Mouse (Mus musculus): ENCODE measurements at regions not wholly inside any gene's neighbourhood (a gene's known extent, or its start where the extent isn't known, plus 50 kb on each side); places are given as distances from the start of the nearest gene placed in this dataset.

DNA sequence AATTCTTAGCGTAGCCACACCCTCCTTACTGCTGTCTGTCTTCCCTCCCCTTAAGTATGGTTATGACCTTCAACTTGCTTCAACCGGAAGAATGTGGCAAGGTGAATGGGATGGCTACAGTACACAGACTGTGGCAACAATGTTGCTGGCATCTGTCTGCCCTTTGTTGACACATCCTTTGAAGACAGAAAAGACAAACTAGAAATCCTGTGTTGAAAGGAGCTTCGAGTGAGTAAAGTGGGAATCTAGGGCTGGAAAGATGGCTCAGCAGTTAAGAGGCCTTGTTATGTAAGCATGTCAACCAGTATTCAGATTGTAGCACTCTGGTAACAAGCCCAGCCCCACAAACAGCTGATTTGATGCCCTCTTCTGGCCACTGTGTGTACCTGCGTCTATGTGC is 60.2 kb upstream of the Ercc4 start:
- Histone ChIP-seq H3K9me3 (ENCODE audit: control insufficient read depth) (no peaks in the 10 kb centered on the region), H3K36me3 (ENCODE audit: control insufficient read depth, insufficient read depth) (no peaks in the 10 kb centered on the region), H3K9ac (ENCODE audit: low read depth, low read length) (no peak overlapping the region), H3K4me2 (replicated peaks; ENCODE audit: low read depth) (no peak overlapping the region), H3K4me3 (ENCODE audit: low read depth, low read length) (no peak overlapping the region), H3K4me1 (replicated peaks; ENCODE audit: control insufficient read depth, insufficient read depth, low read length) (no peaks in the 10 kb centered on the region), H3K27ac (ENCODE audit: low read depth, low read length) (no peak overlapping the region), H3K27me3 (replicated peaks; ENCODE audit: control insufficient read depth, insufficient read depth, low read length) (no peaks in the 10 kb centered on the region)
- no peak for ATAC-seq
- TF ChIP-seq CTCF (IDR thresholded peaks at IDR 0.05; ENCODE audit: low read depth) = no peak
- 93% methylated on average over 4 of the region's 4 CpGs for WGBS

DNA sequence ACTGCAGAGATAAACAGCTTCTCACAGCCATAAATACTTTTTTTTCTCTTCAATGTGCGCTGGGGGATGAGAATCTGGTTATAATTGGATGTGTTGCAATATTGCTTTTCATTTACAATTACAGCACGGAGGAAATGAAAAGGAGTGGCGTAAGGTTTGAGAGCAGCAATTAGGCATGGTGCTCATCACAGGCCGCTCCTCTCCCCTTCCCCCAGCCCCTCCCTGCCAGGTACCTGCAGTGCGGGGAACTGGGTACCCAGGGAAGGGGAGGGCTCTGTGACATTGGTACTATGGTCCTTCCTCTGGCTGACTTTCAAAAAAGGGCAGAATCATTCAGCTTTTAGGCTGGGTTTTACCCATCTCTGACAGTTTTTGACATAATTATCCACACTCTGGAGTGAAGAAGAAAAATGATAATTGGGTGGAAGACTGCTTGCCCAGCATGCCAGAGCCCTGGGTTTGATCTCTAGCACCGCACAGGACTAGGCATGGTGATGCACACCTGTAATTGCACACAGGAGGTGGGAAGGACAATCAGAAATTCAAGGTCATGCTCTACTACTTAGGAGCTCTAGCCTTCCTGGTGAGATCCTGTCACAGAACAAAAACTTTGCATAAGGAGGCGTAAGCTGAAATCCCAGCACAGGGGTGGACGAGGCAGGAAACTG is 59.1 kb upstream of the Ercc4 start:
- no peak for TF ChIP-seq CTCF (IDR thresholded peaks at IDR 0.05; ENCODE audit: low read depth)

DNA sequence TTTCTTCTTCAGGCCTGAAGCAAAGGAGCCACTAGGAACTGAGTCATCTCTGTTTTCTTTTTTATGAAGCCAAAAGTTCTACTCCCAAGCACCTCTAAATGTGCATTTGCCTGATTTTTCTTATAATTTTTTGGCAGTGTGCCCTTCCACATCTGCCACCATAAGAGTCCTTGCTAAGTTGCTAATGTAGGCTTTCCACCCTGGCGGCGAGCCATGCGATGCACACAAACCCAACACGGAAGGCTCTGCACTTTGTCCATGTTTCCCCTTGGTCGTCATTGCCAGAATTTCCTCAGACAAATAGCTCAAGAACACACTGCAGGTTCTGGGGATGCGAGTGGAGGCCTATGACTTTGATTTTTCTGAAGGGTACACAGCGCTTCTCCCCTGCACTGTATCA is 54.5 kb upstream of the Ercc4 start:
- H3K4me1 ChIP-seq (replicated peaks; ENCODE audit: control insufficient read depth, insufficient read depth, low read length) = no peaks in the 10 kb centered on the region
- no peak overlapping the region for H3K4me3 ChIP-seq (ENCODE audit: low read depth, low read length)
- 68% methylated on average over 7 of the region's 7 CpGs for WGBS
- H3K27me3 ChIP-seq (replicated peaks; ENCODE audit: control insufficient read depth, insufficient read depth, low read length) = no peaks in the 10 kb centered on the region
- no peak overlapping the region for H3K27ac ChIP-seq (ENCODE audit: low read depth, low read length)
- no peaks in the 10 kb centered on the region for H3K9me3 ChIP-seq (ENCODE audit: control insufficient read depth)
- no peaks in the 10 kb centered on the region for H3K36me3 ChIP-seq (ENCODE audit: control insufficient read depth, insufficient read depth)
- H3K9ac ChIP-seq (ENCODE audit: low read depth, low read length) = no peak overlapping the region
- no peak for TF ChIP-seq CTCF (IDR thresholded peaks at IDR 0.05; ENCODE audit: low read depth)
- no peak overlapping the region for H3K4me2 ChIP-seq (replicated peaks; ENCODE audit: low read depth)
- ATAC-seq = no peak

More for the DNA sequence above, 59.1 kb upstream of the Ercc4 start:
- Histone ChIP-seq H3K9ac (ENCODE audit: low read depth, low read length) (no peak overlapping the region), H3K36me3 (ENCODE audit: control insufficient read depth, insufficient read depth) (no peaks in the 10 kb centered on the region), H3K9me3 (ENCODE audit: control insufficient read depth) (no peaks in the 10 kb centered on the region), H3K4me1 (replicated peaks; ENCODE audit: control insufficient read depth, insufficient read depth, low read length) (no peaks in the 10 kb centered on the region), H3K4me3 (ENCODE audit: low read depth, low read length) (no peak overlapping the region), H3K27me3 (replicated peaks; ENCODE audit: control insufficient read depth, insufficient read depth, low read length) (no peaks in the 10 kb centered on the region), H3K27ac (ENCODE audit: low read depth, low read length) (no peak overlapping the region), H3K4me2 (replicated peaks; ENCODE audit: low read depth) (no peak overlapping the region)
- ATAC-seq = no peak
- WGBS = 78% methylated on average over 8 of the region's 8 CpGs

All from intestine, postnatal 0 days (tissue).